ENCODE assay signal across 15 mouse cellular contexts in the genomic region with DNA sequence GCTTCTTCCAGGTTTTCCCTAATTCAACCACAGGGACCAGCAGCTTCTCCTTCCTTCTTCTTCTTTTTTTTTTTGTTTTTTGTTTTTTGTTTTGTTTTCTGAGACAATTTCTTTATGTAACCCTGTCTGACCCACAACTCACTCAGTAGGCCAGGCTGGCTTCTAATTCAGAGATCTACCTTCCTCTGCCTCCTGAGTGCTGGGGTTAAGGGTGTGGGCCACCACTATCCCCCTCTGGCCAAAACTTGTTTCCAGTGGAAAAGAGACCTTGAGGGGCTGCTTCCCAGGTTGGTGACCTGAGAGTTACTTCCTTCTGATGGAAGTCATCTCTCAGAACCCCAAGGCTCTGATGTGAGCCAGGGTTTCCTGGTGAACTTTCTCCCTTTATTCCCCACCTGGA. TPM values are rescaled to one million over a fixed set of nuclear protein-coding genes. Genes with fewer than 3 reads are reported as not detected.
DNase-seq lines count a peak whose midpoint lies in the region; ATAC-seq and TF ChIP-seq lines count a peak whose summit lies in the region.
"Had no signal": no experiment of that assay in that cellular context is flagged by ENCODE, and none has a peak within 500 bp of the region (broad histone marks: within the 10 kb centered on the region; RNA-seq: fewer than 3 reads in every experiment).

No protein-coding gene starts in this region.

- H3K9me3 ChIP-seq in heart, postnatal 0 days (replicated peaks; ENCODE audit: control insufficient read depth, low read length): no peaks in the 10 kb centered on the region
- no peaks in the 10 kb centered on the region for H3K9me3 ChIP-seq in heart, embryonic 12.5 days (replicated peaks)
- no peaks in the 10 kb centered on the region for H3K9me3 ChIP-seq in hindbrain, embryonic 13.5 days
- H3K9me3 ChIP-seq: hindbrain, embryonic 15.5 days had no signal

- peak overlapping the region; percentile 30; the same call in 1 of the 2 replicates for H3K4me2 ChIP-seq in heart, postnatal 0 days (ENCODE audit: low read depth, low read length)
- H3K4me2 ChIP-seq in heart, embryonic 12.5 days: no peak overlapping the region
- H3K4me2 ChIP-seq in myocyte (ENCODE audit: low read depth): peak overlapping the region; percentile 48
- H3K4me2 ChIP-seq in hindbrain, embryonic 13.5 days: no peak overlapping the region
- H3K4me2 ChIP-seq: midbrain, embryonic 11.5 days had no signal

- TF ChIP-seq EP300 in heart, postnatal 0 days (IDR thresholded peaks at IDR 0.05; ENCODE audit: low read depth): no peak

- H3K36me3 ChIP-seq in heart, postnatal 0 days (replicated peaks; ENCODE audit: control insufficient read depth, insufficient read depth, low read length): no peaks in the 10 kb centered on the region
- H3K36me3 ChIP-seq in heart, embryonic 12.5 days: no peaks in the 10 kb centered on the region
- H3K36me3 ChIP-seq in myocyte (ENCODE audit: control insufficient read depth, insufficient read depth): no peaks in the 10 kb centered on the region
- no peaks in the 10 kb centered on the region for H3K36me3 ChIP-seq in hindbrain, embryonic 13.5 days
- H3K36me3 ChIP-seq: hindbrain, embryonic 15.5 days had no signal

- TF ChIP-seq POLR2A in cortical plate, adult 2 months (IDR thresholded peaks at IDR 0.05; ENCODE audit: extremely low read depth, insufficient read depth, low read length): no peak
- no peak for TF ChIP-seq POLR2A in myocyte (IDR thresholded peaks at IDR 0.05; ENCODE audit: insufficient read length, low read depth)

- no peak overlapping the region for H3K27ac ChIP-seq in heart, postnatal 0 days (ENCODE audit: low read depth)
- no peak overlapping the region for H3K27ac ChIP-seq in heart, embryonic 12.5 days (ENCODE audit: poor library complexity, severe bottlenecking)
- no peak overlapping the region for H3K27ac ChIP-seq in left cerebral cortex, adult 2 months
- H3K27ac ChIP-seq in cortical plate, adult 2 months (ENCODE audit: insufficient read depth, low read length): peak overlapping the region; percentile 87; the same call in 1 of the 2 replicates
- H3K27ac ChIP-seq in hindbrain, embryonic 13.5 days: no peak overlapping the region
- H3K27ac ChIP-seq: hindbrain, embryonic 15.5 days had no signal

- H3K4me3 ChIP-seq in heart, postnatal 0 days (ENCODE audit: low read depth, low read length): no peak overlapping the region
- H3K4me3 ChIP-seq in heart, embryonic 12.5 days: no peak overlapping the region
- 0 out of 2 replicates have a peak overlapping the region, but pooled peaks have one; percentile 7 for H3K4me3 ChIP-seq in left cerebral cortex, adult 2 months
- peak overlapping the region; percentile 87; the same call in 1 of the 2 replicates for H3K4me3 ChIP-seq in cortical plate, adult 2 months (ENCODE audit: insufficient read depth, low read length)
- H3K4me3 ChIP-seq in myocyte: peak overlapping the region; percentile 39
- H3K4me3 ChIP-seq in hindbrain, embryonic 13.5 days: no peak overlapping the region
- H3K4me3 ChIP-seq: hindbrain, embryonic 15.5 days had no signal

- no peaks in the 10 kb centered on the region for H3K27me3 ChIP-seq in heart, postnatal 0 days (ENCODE audit: control insufficient read depth, insufficient read depth, low read length)
- H3K27me3 ChIP-seq in heart, embryonic 12.5 days (replicated peaks): no peaks in the 10 kb centered on the region
- no peaks in the 10 kb centered on the region for H3K27me3 ChIP-seq in myocyte (ENCODE audit: control insufficient read depth, insufficient read depth, insufficient read length)
- peaks cover 17% of the 10 kb centered on the region for H3K27me3 ChIP-seq in hindbrain, embryonic 13.5 days

- H3ac ChIP-seq in myocyte (ENCODE audit: control insufficient read depth, insufficient read length): no peak overlapping the region

- ATAC-seq in heart, postnatal 0 days (ENCODE audit: insufficient read depth, low read depth): no peak
- ATAC-seq in heart, embryonic 12.5 days (ENCODE audit: insufficient number of reproducible peaks, low FRiP score): no peak
- no peak for ATAC-seq in hindbrain, embryonic 13.5 days (ENCODE audit: low FRiP score)

- no peak for DNase-seq in heart, postnatal 0 days (ENCODE audit: low spot score)
- DNase-seq in left cerebral cortex, adult 2 months (ENCODE audit: extremely low spot score in 1 of 2, low spot score in 2 of 2): no peak
- DNase-seq in left cerebral cortex, postnatal 25 days (ENCODE audit: low spot score in 2 of 2): no peak
- no peak for DNase-seq in B cell, adult 2 months
- DNase-seq: cerebellum, adult 18-20 months; cerebellum, postnatal 36 days; heart, adult 18-20 months; kidney, adult 2 months; thymus, postnatal 25 days had no signal

- no peaks in the 10 kb centered on the region for H3K4me1 ChIP-seq in heart, postnatal 0 days (ENCODE audit: control insufficient read depth, insufficient read depth)
- H3K4me1 ChIP-seq in heart, embryonic 12.5 days (replicated peaks): peaks cover 8% of the 10 kb centered on the region
- no peaks in the 10 kb centered on the region for H3K4me1 ChIP-seq in cortical plate, adult 2 months (ENCODE audit: control insufficient read depth, insufficient read depth, low read length)
- H3K4me1 ChIP-seq in hindbrain, embryonic 13.5 days (replicated peaks): peaks cover 5% of the 10 kb centered on the region

- TF ChIP-seq CTCF in heart, postnatal 0 days (IDR thresholded peaks at IDR 0.05; ENCODE audit: low read depth): no peak
- no peak for TF ChIP-seq CTCF in left cerebral cortex, adult 2 months (IDR thresholded peaks at IDR 0.05)
- no peak for TF ChIP-seq CTCF in cortical plate, adult 2 months (IDR thresholded peaks at IDR 0.05; ENCODE audit: extremely low read depth, insufficient read depth, low read length)

- peaks cover 2% of the 10 kb centered on the region for H3K79me2 ChIP-seq in myocyte (ENCODE audit: control insufficient read depth, insufficient read depth)

- intact Hi-C loops in left cerebral cortex, adult 2 months (cut with DNase I): no loop called here
- intact Hi-C loops in left cerebral cortex, postnatal 25 days (cut with DNase I): no loop called here

- no peak overlapping the region for H3K9ac ChIP-seq in heart, postnatal 0 days (replicated peaks; ENCODE audit: low read depth, low read length)
- no peak overlapping the region for H3K9ac ChIP-seq in heart, embryonic 12.5 days
- H3K9ac ChIP-seq in hindbrain, embryonic 13.5 days: no peak overlapping the region
- H3K9ac ChIP-seq: hindbrain, embryonic 15.5 days had no signal

TF ChIP-seq in myocyte, 11 proteins besides CTCF, POLR2A, EP300 and RAD21:
- TF ChIP-seq MAX (IDR thresholded peaks at IDR 0.05; ENCODE audit: low read depth) (no peak), E2F4 (IDR thresholded peaks at IDR 0.05; ENCODE audit: insufficient read depth) (no peak), REST (IDR thresholded peaks at IDR 0.05; ENCODE audit: insufficient read depth, insufficient read length) (no peak), USF1 (IDR thresholded peaks at IDR 0.05; ENCODE audit: low read depth) (no peak), TCF3 (IDR thresholded peaks at IDR 0.05; ENCODE audit: insufficient read length, low read depth) (no peak), SRF (IDR thresholded peaks at IDR 0.05; ENCODE audit: control insufficient read depth, insufficient read length, low read depth) (no peak), CEBPB (IDR thresholded peaks at IDR 0.05; ENCODE audit: insufficient read depth, poor library complexity, severe bottlenecking) (no peak), TCF12 (IDR thresholded peaks at IDR 0.05; ENCODE audit: insufficient read depth, poor library complexity, severe bottlenecking) (no peak), MYOG (IDR thresholded peaks at IDR 0.05; ENCODE audit: control insufficient read depth in 1 of 3, insufficient read depth in 1 of 3, insufficient read length in 2 of 3, low read depth in 2 of 3) (no peak), POLR2AphosphoS2 (IDR thresholded peaks at IDR 0.05; ENCODE audit: insufficient read length, low read depth) (no peak), MYOD1 (IDR thresholded peaks at IDR 0.05; ENCODE audit: control insufficient read depth in 1 of 3, insufficient read length in 2 of 3, low read depth in 2 of 3) (no peak)

RNA-seq across cellular contexts. Expression of a gene that starts 4.1 kb away (rescaled TPM):
- 3.1 and 6.1 TPM in 2 replicates for total RNA-seq in heart, postnatal 0 days (2014; rRNA removed; ENCODE audit: low replicate concordance)
- 0.41 and 0.60 TPM in 2 replicates for polyA plus RNA-seq in heart, postnatal 0 days (2015; fragmentation: Nextera tagmentation; extraction: Ambion mirVana)
- polyA plus RNA-seq in heart, embryonic 12.5 days (2016; fragmentation: Nextera tagmentation; extraction: Ambion mirVana): 2.2 and 2.5 TPM in 2 replicates
- total RNA-seq in left cerebral cortex, adult 2 months (2021): 1 to 10 TPM; 8.8 to 9.2 TPM
- 1 to 10 TPM; 6.3 to 9.0 TPM for total RNA-seq in left cerebral cortex, postnatal 25 days (2021)
- polyA plus RNA-seq in cortical plate, adult 2 months (2012; rRNA removed): 7.7 and 9.2 TPM in 2 replicates
- 3.0 TPM for polyA plus RNA-seq in myocyte (2012; fragmentation: generic; extraction: Trizol)
- polyA plus RNA-seq in hindbrain, embryonic 13.5 days (2015; fragmentation: Nextera tagmentation; extraction: Ambion mirVana): 0.54 and 0.84 TPM in 2 replicates

Comparison
In these comparisons a context has a peak if more than half of its experiments do, and no peak if none do; other contexts are left out.
1. H3K4me2 ChIP-seq: peak in heart, postnatal 0 days (single experiment) and myocyte (single experiment); none in heart, embryonic 12.5 days (single experiment) and hindbrain, embryonic 13.5 days (single experiment).
2. H3K4me3 ChIP-seq: peak in left cerebral cortex, adult 2 months (single experiment), cortical plate, adult 2 months (single experiment) and myocyte (single experiment); none in heart, postnatal 0 days (single experiment), heart, embryonic 12.5 days (single experiment) and hindbrain, embryonic 13.5 days (single experiment).